Mouse (Mus musculus): ENCODE results near the gene Cyp2d34. TPM values are rescaled to one million over a fixed set of nuclear protein-coding genes. Genes with fewer than 3 reads are reported as not detected.

The Cyp2d34 gene
- not detected in 2 replicates for polyA plus RNA-seq (2012; rRNA removed)

DNA sequence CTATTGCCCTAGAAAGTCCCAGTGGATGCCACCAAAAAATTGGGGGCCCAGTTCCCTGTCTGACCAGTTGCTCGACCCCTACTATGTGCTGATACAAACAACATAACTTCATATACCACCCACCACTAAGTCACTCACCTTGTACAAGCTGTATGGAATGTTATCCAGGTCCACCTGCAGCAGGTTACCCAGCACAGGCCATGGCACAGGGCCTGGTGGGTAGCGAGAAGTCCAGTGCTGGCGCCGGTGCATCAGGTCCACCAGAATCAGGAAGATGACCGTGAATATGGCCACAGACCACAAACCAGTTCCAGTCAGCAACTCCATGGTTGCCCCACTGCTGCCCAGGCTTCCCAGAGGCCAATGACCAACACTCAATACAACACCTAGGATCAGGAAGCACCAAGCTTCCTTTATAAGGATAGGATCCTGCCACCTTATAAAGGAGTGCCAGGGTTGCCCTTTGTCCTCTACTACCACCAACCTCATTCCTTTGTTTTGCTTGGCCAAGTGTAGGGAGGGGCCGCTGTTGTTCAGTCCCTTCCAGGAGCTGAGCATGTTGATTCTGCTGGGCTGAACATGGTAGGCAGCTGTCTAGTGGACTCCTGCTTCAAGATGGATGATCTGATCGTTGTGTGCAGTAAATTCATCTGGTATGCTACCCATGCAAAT, at the start of gene Cyp2d34:
Cyp2d34 (minus strand) TSS at position 416 of the 672 bp plus-strand sequence.

Other genes with a start within 250 kb of the Cyp2d34 start
- gene Cyp2d22, start 240.7 kb downstream of the Cyp2d34 start, polyA plus RNA-seq (2012; rRNA removed), result 11.4 and 15.8 TPM in 2 replicates
- not detected in 2 replicates for gene Cyp2d11, start 226.9 kb downstream of the Cyp2d34 start, polyA plus RNA-seq (2012; rRNA removed)
- gene Cyp2d10, start 213.8 kb downstream of the Cyp2d34 start, polyA plus RNA-seq (2012; rRNA removed), result 0.34 and 0.62 TPM in 2 replicates
- gene Cyp2d9, start 187.5 kb downstream of the Cyp2d34 start, polyA plus RNA-seq (2012; rRNA removed), result 0.09 TPM in 1 of 2 replicates, not detected in the other
- gene Cyp2d12, start 65.9 kb downstream of the Cyp2d34 start, polyA plus RNA-seq (2012; rRNA removed), result not detected in 2 replicates
- 0.07 TPM in 1 of 2 replicates, not detected in the other for gene Cyp2d40, start 143.2 kb upstream of the Cyp2d34 start, polyA plus RNA-seq (2012; rRNA removed)
- 0.25 and 0.26 TPM in 2 replicates for gene Cyp2d26, start 173.3 kb upstream of the Cyp2d34 start, polyA plus RNA-seq (2012; rRNA removed)

Data from central nervous system, embryonic 11.5 days (tissue).